Mouse (Mus musculus) thymus, postnatal 4 days (tissue): Measurements from ENCODE around the gene Polr2l.

Source experiments
- DNase-seq: peaks from one replicate; pipeline ENCODE4 v3.0.0; 2021

The Polr2l gene

DNA sequence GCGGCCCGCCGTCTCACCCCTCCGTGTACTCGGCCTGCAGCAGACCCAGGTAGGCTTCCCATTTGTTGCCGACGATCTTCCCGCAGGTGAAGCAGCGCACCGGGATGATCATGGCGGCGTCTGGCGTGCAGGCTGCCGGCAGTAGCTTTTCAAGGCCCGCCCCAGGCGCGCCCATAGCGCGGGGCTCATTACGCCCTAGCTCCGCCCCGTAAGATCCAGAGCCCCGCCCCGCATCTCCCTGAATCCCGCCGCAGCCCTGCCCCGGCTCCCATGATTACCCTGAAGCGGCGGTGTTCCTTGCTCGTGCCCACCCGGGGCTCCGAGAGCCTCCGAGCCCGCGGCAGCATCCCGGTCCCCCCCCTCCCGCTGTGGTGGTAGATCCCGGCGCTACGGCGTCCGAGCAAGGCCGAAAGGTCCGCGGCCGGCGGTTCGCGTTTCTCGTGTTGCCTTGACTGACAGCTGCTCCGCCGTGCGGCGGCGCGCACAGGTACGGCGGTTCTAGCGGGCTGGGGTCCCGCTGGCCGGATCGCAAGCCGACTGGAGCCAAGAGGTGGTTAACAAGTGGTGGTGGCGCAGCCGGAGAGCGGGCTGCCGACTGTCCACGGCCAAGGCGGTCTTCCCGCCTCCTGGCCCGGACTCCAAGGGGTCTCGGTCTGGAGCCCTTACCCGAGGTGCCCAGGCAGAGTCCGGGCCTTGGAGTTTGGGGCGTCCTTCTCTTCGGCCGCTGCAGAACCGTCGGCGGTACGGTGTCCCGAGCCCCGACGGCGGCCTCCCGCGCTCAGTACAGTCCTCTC, at the start of gene Polr2l, which contains the start of gene Tspan4:
TSS of gene Polr2l (minus strand) at position 122 of the 794 bp plus-strand sequence.
TSS of gene Tspan4 (plus strand) at position 230 of the 794 bp plus-strand sequence.
- peak; percentile 91 for DNase-seq

DNA sequence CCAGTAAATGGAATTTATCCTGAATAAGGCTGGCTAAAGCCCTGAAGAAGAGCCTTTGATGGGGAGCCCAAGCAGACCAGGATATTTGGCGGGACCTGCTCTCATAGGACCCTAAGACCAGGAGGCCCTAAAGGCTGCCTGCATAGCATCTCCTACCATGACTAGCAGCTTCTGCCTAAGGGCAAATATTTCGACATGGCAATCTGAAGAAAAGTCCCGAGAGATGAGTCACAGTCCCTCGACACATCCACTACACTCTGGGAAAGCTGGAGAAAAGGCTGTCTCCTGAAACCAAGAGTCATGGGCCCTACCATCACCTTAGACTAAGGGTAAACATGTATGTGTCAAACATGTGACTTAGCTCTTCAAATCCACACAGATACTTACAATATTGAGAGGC, 49.3 kb upstream of the Polr2l start:
- no peak for DNase-seq

DNA sequence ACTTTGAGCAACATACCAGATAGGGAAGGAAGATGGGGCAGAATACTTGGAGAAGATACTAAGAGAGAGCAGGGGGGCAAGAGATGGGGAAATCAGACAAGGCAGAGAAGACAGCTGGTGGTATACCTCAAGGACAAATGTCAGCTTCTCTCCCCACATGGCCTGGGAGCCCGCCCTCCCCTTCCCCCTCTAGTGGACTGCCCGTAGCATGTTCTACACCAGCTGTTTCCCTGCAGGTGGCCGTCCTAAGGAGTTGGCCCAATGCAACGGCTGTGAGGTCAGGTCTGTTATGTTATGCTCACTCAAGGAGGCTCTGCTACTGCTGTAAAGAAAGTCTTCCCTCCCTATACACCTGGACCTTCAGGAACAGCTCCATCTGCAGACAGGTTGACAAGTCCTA, 48.1 kb upstream of the Polr2l start:
- no peak for DNase-seq

DNA sequence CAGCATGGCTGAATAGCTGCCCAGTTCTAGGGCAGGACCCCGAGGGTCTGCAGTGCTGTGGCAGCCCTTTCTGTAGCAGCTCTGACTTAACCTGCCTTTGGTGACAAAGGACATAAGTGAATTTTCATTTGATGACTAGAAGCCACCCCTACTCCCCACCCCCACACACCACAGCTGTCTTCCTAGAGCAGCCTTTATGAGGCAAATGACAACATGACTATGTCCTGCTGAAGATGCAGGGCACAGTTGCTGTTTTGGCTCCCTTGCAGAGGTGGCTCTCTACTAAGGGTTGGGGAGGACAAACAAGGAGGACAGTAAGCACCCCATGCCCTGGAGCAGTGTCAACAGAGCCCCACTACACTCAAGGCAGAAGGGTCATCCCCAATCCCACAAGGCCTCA, 44.9 kb upstream of the Polr2l start:
- no peak for DNase-seq

DNA sequence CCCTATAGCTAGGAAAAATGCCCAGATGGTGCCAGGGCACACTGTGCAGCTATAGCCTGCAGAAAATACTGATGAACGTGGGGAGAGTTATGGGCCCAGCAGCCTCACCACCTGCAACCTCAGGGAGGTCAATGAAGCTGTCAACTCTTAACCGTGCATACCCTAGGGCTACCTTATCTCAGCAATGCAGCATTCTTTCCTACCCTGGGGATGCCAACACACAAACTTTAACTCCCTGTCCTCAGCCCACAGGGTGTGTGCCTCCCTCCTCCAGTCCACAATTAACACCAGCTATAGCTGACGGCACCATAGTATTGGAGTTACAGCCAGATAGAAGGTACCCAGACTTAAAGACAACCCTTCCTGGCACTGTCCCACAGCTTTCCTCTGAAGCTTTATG, 44.0 kb upstream of the Polr2l start:
- no peak for DNase-seq

DNA sequence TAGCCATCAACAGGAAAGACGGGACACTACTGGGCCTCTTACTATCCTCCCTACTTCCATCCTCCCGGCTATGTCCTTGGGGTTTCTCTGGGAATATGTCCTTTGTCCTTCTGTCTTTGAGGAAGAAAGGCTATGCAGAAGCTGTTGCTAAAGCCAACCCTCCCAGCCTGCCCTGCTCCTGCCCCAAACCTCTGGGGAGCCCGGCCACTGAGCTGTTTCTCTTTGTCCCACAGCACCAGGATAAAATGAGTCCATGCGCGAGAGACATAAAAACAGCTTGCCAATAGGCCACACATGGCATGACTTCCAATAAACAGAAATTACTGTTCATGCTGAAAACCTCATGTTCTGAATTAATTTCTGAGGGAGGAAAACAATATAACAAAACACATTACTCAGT, 43.4 kb upstream of the Polr2l start:
- DNase-seq = no peak

DNA sequence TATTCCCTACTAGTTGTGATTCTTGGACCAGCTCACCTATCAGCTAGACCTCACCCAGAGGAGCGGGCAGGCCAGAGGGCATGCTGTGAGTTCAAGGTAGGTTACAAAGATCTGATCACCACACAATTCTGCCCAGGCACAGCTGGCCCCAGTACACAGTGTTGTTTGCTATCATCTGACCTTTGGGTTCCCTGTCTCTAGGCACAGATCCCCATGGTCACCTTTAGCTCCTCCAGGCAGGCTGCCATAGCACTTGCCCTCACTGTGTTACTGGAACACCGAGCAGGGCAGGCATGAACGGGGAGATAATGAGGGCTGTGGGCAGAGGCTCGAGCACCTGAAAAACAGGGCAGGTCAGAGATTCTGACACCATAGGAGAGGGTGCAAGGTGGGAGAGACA, 42.7 kb upstream of the Polr2l start:
- no peak for DNase-seq

DNA sequence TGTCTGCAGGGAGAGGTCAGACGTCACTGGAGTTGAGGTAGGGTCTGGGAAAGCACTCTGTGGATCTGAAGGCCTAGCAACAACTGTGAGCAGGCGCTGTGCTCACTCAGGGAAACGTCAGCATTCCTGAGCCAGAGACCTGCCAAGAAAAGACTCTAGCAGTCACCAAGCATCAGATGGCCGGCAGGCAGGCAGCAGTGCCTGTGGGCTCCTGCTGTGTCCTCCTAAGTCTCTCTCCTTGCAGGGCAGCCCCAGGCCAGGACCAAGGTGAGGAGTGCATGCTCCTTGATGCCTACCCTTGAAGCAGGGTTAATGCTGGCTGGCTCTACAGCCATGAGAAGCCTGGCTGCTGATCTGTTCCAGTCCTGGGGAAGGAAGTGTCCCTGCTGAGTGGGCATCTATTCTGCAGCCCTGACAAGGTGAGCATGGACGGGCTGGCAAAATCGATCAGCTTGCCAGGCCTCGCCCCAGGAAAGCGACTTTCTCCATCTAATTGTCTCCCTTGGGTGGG, 35.8 kb upstream of the Polr2l start:
- DNase-seq = no peak

DNA sequence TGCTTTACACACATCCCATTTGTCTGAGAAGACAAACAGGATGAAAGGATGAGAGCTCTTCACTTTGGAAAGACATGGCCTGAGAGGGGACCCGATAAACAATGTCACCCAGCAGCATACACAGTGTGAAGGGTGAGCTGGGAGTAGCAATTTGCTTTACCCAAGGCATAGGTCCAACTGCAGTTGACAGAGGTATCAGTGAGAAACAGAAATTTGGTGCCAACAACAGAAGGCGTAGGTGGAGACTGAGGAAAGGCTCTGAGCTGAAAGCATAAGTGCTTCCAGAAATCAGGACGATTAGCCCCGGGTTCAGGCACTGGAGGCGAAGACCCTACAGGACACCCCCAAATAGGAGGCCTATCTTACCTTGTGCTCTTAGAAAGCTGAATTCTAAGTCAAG, 35.3 kb upstream of the Polr2l start:
- DNase-seq = no peak

DNA sequence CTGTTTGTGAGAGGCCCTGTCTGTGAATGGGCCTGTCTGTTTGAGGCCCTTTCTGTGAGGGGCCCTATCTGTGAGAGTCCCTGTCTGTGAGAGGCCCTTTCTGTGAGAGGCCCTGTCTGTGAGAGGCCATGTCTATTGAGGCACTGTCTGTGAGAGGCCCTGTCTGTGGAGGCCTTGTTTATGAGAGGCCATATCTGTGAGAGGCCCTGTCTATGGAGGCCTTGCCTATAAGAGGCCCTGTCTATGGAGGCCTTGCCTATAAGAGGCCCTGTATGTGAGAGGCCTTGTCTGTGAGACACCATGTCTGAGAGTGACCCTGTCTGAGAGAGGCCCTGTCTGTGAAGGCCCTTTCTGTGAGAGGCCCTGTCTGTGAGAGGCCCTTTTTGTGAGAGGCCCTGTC, 33.2 kb upstream of the Polr2l start:
- no peak for DNase-seq

DNA sequence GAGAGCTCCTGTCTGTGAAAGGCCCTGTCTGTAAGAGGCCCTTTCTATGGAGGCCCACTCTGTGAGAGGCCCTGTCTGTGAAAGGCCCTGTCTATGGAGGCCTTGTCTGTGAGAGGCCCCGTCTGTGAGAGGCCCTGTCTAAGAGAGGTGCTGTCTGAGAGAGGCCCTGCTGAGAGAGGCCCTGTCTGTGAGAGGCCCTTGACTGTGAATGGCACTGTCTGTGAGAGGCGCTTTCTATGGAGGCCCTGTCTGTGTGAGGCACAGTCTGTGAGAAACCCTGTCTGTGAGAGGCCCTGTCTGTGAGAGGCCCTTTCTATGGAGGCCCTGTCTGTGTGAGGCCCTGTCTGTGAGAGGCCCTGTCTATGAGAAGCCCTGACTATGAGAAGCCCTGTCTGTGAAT, 31.3 kb upstream of the Polr2l start:
- DNase-seq = no peak

DNA sequence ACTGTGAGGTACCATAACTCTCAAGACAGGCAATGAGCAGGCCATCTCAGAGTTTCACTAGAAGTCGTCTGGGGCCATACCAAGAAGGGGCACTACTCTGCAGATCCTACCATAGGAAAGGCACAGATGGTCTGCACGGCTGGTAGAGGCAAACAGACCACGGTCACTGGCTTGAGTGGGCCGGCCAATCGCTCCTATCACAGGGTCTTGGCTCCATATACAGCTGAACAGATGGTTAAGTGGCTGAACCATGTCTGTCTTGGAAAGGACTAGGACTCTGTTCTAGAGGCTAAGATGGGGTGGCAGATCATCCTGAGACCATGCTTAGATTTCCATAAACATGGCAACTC, 27.6 kb upstream of the Polr2l start:
- no peak for DNase-seq

DNA sequence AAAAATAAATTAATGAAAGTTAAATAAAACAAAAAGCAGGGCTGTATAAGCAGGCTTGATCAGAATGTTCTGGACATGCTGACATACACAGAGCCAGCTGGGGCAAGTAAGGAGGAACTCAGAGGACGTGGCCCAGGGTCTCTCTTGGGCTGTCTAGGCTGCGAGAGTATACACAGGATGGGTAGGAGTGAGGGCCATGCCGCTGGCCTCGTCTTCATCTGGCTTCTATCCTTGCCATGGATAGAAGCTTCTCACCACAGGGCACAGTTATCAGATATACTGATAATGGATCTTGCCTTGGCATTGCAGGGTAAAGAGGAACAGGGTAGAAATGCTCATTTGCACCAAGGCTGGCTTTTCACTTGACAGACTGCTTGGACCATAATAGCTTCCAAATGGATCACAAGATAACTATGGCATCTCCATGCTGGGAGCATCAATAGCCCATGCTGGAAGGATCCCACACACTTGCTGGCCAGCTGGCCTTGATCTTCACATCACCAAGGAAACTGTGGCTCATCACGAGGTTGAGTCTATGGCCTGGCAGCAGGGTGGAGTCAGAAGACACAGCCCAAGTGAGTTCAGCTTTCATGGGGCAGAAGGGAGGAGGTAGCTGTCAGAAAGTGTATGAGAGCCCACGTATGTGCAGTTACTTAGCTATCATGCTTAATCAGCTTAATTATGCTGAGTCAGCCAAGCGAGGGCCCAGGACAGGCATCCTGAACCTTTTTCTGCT, 27.1 kb upstream of the Polr2l start:
- DNase-seq = no peak

DNA sequence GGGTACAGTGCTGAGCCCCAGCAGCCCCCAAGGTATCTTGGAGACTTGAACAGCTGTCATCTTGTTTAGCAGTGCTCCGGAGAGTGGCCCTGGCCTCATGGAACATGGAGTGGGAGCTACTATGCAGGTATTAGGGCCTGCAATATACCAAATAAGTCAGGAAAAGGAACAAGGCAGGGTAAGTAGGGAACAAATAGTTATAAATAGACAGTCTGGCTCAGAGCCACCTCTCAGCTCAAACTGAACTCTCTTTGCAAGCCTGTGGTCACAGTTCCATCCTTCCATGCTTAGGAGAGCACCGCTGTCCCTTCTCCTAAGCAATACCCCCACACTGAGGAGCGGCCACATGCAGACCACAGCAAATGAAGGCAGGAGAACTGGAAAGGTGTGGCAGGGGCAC, 22.7 kb upstream of the Polr2l start:
- DNase-seq = no peak

DNA sequence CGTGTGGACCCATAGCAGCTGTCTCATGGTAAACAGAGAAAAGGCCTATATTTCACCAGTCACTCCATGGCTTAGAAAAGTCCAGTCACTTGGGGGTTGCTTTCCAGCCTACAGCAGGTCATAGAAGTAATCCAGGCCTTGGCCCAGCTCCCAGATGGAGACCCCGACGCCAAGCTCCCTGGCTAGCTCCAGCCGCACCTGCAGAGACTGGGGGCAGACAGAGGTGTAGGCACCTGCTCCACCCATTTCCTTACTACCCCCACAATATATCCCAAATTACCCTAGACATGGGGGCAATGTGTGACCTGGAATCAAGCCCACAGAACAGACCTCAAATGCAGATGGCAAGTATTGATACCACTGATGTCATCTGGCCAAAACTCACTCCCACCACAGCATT, 21.0 kb upstream of the Polr2l start:
- no peak for DNase-seq

DNA sequence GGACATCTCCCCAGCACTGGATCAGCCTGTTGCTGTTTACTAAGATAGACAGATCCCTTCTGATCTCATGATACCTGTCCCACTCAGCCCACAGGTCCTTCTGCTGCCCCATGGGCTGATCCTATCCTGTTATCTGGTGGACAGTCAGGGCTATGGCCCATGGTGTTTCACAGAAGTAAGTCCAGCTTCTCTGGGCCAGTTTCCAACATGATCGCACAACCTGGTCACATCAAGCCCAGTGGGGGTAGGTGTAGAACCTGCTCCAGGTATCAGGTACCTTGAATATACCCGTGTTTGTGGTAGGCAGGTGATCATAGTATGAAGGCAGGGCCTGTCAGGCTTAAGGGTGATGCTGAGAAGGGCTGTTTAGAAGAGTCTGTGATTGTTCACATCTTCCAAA, 20.4 kb upstream of the Polr2l start:
- DNase-seq = no peak

DNA sequence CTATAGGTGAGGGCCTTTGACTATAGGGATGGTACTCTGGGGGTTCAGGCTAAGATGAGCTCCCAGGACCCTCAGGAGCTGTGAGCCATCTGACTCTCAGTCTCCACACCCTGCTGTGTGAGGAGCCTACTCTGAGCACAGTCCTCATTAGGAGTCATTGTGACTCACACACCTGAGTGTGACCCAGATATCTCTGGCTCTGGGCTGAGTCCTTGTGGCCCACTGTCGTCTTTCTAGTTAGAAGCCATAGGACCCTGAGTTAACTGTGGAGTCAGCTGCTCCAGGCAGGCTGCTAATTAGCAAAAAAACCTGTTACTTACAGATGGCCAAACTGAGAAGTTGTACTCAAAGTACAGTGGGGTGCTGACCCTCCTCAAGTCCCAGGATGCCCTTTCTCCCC, 18.8 kb upstream of the Polr2l start:
- DNase-seq = no peak

DNA sequence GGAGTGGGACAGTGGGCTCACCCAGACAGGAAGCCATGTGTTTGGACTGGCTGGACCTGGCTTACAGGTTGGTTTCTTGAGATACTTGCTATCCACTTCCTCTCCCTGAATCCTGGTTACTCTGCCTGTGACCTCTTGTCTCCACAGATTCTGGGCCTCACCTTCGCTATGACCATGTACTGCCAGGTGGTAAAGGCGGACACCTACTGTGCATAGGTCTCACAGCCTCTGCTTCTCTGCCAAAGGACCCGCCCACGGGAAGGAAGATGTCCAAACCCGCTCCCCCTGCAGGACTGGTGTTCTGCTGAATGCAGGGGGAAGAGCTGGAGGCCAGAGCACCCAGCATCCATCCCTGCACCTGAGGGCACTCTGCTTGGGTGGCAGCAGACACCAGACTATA, 17.8 kb upstream of the Polr2l start:
- no peak for DNase-seq

DNA sequence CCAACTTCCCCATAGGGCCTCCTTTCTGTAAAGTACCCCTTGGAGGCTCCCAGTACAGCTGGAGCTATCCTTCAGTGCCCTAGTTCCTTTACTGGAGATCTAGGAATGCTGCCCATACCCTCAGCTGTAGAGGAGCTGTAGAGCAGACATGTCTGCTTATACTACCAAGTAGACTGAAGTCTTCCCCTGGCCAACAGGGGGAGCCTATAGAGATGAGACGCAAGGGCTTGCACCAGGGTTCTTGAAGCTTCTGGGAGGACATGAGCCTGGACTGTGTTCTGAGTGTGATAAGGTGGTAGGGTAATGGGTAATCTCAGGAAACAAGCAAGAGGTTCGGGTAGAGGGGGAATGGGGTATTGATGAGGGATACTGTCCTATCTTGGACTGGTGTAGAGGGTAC, 16.2 kb upstream of the Polr2l start:
- peak; percentile 57 for DNase-seq

DNA sequence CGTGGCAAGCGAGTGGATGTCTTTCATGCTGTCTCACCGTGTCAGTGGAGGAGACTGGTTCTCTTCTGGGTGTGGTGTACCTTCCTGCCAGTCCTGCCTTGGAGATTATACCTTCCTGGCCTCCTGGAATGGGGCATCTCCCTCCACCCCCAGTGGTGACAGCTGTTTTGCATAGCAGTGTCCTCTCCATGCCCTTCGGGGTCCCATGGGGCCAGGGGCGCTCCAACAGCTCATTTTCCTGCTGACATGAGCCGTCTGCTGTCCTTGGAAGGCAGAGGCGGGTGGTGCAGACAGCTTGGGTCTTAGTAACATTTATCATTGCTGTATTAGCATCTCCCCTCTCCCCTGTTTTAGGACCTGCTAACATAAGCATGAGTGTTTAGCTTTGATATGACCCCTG, 12.2 kb upstream of the Polr2l start:
- no peak for DNase-seq

DNA sequence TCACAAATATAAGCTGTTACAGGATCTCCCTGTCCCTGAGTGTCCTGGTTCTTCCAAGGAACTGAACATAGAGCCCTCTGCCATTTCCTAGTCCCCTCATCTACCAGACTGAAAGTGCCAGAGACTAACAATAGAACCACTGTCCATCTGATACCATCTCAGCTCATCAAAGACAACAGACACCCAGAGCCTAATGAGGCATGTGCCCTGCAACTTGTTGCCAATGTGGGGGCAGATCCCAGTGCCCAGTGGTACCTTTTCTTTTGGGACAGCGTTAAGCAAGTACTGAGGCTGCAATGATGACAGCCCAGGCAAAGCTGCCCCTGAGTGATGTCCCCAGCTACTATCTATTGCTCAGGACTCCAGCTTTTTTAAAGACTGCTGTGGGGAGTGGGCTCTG, 11.3 kb upstream of the Polr2l start:
- DNase-seq = no peak

DNA sequence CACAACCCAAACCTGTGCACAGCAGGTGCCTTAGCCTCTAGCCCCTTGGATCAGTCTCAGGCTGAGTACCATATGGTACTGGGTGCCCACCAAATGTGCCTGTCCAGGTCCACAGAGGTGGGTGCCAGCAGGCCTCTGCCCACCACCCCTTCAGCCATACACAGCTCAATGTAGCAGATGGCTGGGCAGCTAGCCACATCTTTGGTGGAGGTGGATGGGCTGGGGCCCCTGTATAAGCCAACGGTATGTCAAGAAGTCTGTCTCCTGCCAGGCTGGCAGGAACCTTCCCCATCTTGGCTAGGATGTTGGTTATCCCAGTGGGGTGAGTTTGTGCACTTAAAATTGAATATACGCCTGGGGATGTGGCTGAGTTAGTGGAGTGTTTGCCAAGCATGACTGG, 10.7 kb upstream of the Polr2l start:
- DNase-seq = no peak

DNA sequence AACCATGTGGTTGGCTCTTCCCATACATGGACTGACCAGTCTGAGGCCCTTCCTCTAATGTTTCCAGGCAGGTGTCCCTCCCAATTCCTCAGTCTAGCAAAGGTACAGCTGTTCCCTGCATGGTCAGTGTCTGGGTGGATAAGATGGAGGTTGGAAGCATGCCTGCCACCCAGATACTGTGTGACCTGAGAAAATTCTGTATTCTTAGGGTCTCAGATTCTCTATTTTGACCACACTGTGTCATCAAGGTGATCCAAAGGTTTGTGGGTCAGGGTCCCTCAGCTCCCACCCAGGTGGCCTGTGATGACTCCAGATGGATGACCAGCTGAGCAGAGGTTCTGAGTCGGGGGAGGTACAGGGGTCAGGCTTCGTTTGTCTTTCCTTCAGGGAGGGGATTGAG, 10.3 kb upstream of the Polr2l start:
- no peak for DNase-seq
